11 mouse cellular contexts compared by ENCODE assay signal in genomic region chr11:54006901-54007300, GRCm38 (mm10). TPM values are rescaled to one million over a fixed set of nuclear protein-coding genes. Genes with fewer than 3 reads are reported as not detected.
A peak's percentile ranks its signal among the peaks of the same experiment; 100 is the strongest.
DNase-seq lines count a peak whose midpoint lies in the region; ATAC-seq and TF ChIP-seq lines count a peak whose summit lies in the region.
"Had no signal": no experiment of that assay in that cellular context is flagged by ENCODE, and none has a peak within 500 bp of the region (broad histone marks: within the 10 kb centered on the region; RNA-seq: fewer than 3 reads in every experiment).

No protein-coding gene starts in this region.

- no peak overlapping the region for H3K9ac ChIP-seq in intestine, embryonic 16.5 days (ENCODE audit: low read depth, low read length)

- H3K27ac ChIP-seq in gastrocnemius, adult 2 months, result peak overlapping the region; percentile 70
- no peak overlapping the region for H3K27ac ChIP-seq in intestine, embryonic 16.5 days (ENCODE audit: low read length)
- H3K27ac ChIP-seq: macrophage had no signal

- no peaks in the 10 kb centered on the region for H3K9me3 ChIP-seq in intestine, embryonic 16.5 days (ENCODE audit: control insufficient read depth, low read length)

- WGBS in intestine, embryonic 16.5 days, result 63% methylated on average over 4 of the region's 4 CpGs

- H3K27me3 ChIP-seq in intestine, embryonic 16.5 days (replicated peaks; ENCODE audit: control insufficient read depth, insufficient read depth, low read length), result no peaks in the 10 kb centered on the region
- H3K27me3 ChIP-seq: Patski had no signal

- H3K36me3 ChIP-seq in intestine, embryonic 16.5 days (ENCODE audit: control insufficient read depth, insufficient read depth, low read length), result no peaks in the 10 kb centered on the region

- H3K4me2 ChIP-seq in intestine, embryonic 16.5 days (ENCODE audit: low read depth, low read length), result no peak overlapping the region

- no peak overlapping the region for H3K4me3 ChIP-seq in gastrocnemius, adult 2 months
- no peak overlapping the region for H3K4me3 ChIP-seq in intestine, embryonic 16.5 days (ENCODE audit: low read length)

- no peaks in the 10 kb centered on the region for H3K4me1 ChIP-seq in intestine, embryonic 16.5 days (ENCODE audit: control insufficient read depth, insufficient read depth, low read length)

- no peak for ATAC-seq in intestine, embryonic 16.5 days
- ATAC-seq in activated CD4-positive, CD25-positive, alpha-beta regulatory T cell, adult 4 months, result no peak
- ATAC-seq: Patski had no signal

- TF ChIP-seq CTCF in gastrocnemius, adult 2 months (IDR thresholded peaks at IDR 0.05), result no peak

- peak; percentile 71 for DNase-seq in adrenal gland, postnatal 10 days
- DNase-seq in adrenal gland, postnatal 4 days (ENCODE audit: low spot score in 2 of 2), result no peak
- DNase-seq in adipocyte (ENCODE audit: low spot score), result peak; percentile 87
- peak; percentile 79 for DNase-seq in gastrocnemius, adult 2 months
- peak; percentile 83 for DNase-seq in kidney, postnatal 10 days
- no peak for DNase-seq in thymus, postnatal 0 days (ENCODE audit: low spot score)
- DNase-seq: thymus, postnatal 36 days had no signal

- intact Hi-C loops in gastrocnemius, adult 2 months (cut with DNase I), result no loop called here

RNA-seq across cellular contexts. Expression of gene Slc22a4, which starts 21.0 kb away (rescaled TPM):
- total RNA-seq in adrenal gland, postnatal 10 days (2021), result 1 to 10 TPM; 3.3 to 4.2 TPM
- 1 to 10 TPM; 4.6 to 5.0 TPM for total RNA-seq in adrenal gland, postnatal 4 days (2021)
- 1 to 10 TPM; 1.9 to 2.6 TPM for total RNA-seq in gastrocnemius, adult 2 months (2021)
- 0.87 and 1.4 TPM in 2 replicates for polyA plus RNA-seq in intestine, embryonic 16.5 days (2015; fragmentation: Nextera tagmentation; extraction: Ambion mirVana)
- under 1 TPM in 1 of 2 experiments, not detected in 1; 0.20 TPM for polyA plus RNA-seq in activated CD4-positive, CD25-positive, alpha-beta regulatory T cell, adult 4 months (2017; shearing (Covaris generic))
- 0.46 and 0.54 TPM in 2 replicates for polyA plus RNA-seq in thymus, postnatal 0 days (2015; fragmentation: Nextera tagmentation; extraction: Ambion mirVana)

RNA-seq across cellular contexts. Expression of gene Slc22a21, which starts 26.8 kb away (rescaled TPM):
- total RNA-seq in adrenal gland, postnatal 10 days (2021), result 1 to 10 TPM; 4.4 to 5.8 TPM
- 1 to 10 TPM; 7.8 to 9.8 TPM for total RNA-seq in adrenal gland, postnatal 4 days (2021)
- total RNA-seq in gastrocnemius, adult 2 months (2021), result 1 to 10 TPM in 1 of 2 experiments, under 1 TPM in 1; 0.94 to 1.2 TPM
- 6.1 and 7.1 TPM in 2 replicates for polyA plus RNA-seq in intestine, embryonic 16.5 days (2015; fragmentation: Nextera tagmentation; extraction: Ambion mirVana)
- 1 to 10 TPM in 1 of 2 experiments, under 1 TPM in 1; 0.73 to 1.1 TPM for polyA plus RNA-seq in activated CD4-positive, CD25-positive, alpha-beta regulatory T cell, adult 4 months (2017; shearing (Covaris generic))
- 0.90 and 1.1 TPM in 2 replicates for polyA plus RNA-seq in thymus, postnatal 0 days (2015; fragmentation: Nextera tagmentation; extraction: Ambion mirVana)

Comparison
In these comparisons a context has a peak if more than half of its experiments do, and no peak if none do; other contexts are left out.
1. DNase-seq: peak in adrenal gland, postnatal 10 days (single experiment), adipocyte (single experiment), gastrocnemius, adult 2 months (single experiment) and kidney, postnatal 10 days (single experiment); none in adrenal gland, postnatal 4 days (0 of 2) and thymus, postnatal 0 days (single experiment).